Mouse (Mus musculus): ENCODE measurements at regions not wholly inside any gene's neighbourhood (a gene's known extent, or its start where the extent isn't known, plus 50 kb on each side); places are given as distances from the start of the nearest gene placed in this dataset.

DNA sequence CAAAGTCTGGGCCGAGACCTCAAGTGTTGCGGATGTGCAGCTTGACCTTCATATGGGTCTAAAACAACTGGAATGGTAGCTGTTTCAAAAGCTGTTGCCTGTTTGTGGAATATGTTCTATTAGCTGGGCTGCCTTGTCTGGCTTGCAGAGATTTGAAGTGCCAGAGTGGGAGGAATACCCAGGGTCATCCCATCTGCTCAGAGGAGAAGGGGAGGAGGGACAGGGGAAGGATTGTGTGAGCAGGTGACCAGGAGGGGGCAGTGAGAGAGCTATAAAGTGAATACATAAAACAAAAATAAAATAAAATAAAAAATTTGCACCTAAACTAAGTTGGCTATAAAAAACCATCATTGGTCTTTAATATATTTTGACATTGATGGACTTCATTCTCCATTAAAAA is 377.7 kb downstream of the Bmper start:
- H3K36me3 ChIP-seq (replicated peaks), result no peaks in the 10 kb centered on the region
- H3K4me3 ChIP-seq, result no peak overlapping the region
- H3K27me3 ChIP-seq (ENCODE audit: poor library complexity, severe bottlenecking), result no peaks in the 10 kb centered on the region
- 95% methylated on average over 2 of the region's 2 CpGs for WGBS
- no peak overlapping the region for H3K27ac ChIP-seq
- H3K9me3 ChIP-seq, result no peaks in the 10 kb centered on the region
- H3K4me1 ChIP-seq, result no peaks in the 10 kb centered on the region
- no peak for DNase-seq (ENCODE audit: extremely low spot score, low spot score)
